Mouse (Mus musculus) kidney, embryonic 16.5 days (tissue): ENCODE data around the gene Bspry. TPM values are rescaled to one million over a fixed set of nuclear protein-coding genes. Genes with fewer than 3 reads are reported as not detected.

ENCODE experiments used
- ATAC-seq: fragments of 200-750 bp; cut with Nextera tagmentation; 2 replicates; pipeline ENCODE4 v1.8.0; 2017; ENCODE audit warnings: moderate TSS enrichment; ENCODE audit not compliant: low FRiP score, low TSS enrichment
- H3K27ac ChIP-seq: fragments of 300-500 bp; sonication (generic); 2 replicates; pipeline ENCODE4 v1.5.1; 2014; ENCODE audit warnings: low read length
- H3K27me3 ChIP-seq: fragments of 300-500 bp; sonication (generic); 2 replicates; pipeline ENCODE4 v1.6.1; 2014; ENCODE audit warnings: low read length, control low read depth, mixed read lengths; ENCODE audit not compliant: insufficient read depth
- H3K36me3 ChIP-seq: fragments of 300-500 bp; sonication (generic); 2 replicates; pipeline ENCODE4 v1.6.1; 2014; ENCODE audit warnings: low read length, control low read depth, mixed read lengths; ENCODE audit not compliant: insufficient read depth
- H3K4me1 ChIP-seq: fragments of 300-500 bp; sonication (generic); 2 replicates; pipeline ENCODE4 v1.6.1; 2014; ENCODE audit warnings: low read length, control low read depth, mixed read lengths; ENCODE audit not compliant: insufficient read depth
- H3K4me2 ChIP-seq: fragments of 300-500 bp; sonication (generic); replicated peaks from 2 replicates; pipeline ENCODE4 v1.6.1; 2014; ENCODE audit warnings: low read depth, low read length
- H3K4me3 ChIP-seq: fragments of 300-500 bp; sonication (generic); 2 replicates; pipeline ENCODE4 v1.5.1; 2014; ENCODE audit warnings: mild to moderate bottlenecking, low read length
- H3K9ac ChIP-seq: fragments of 300-500 bp; sonication (generic); replicated peaks from 2 replicates; pipeline ENCODE4 v1.6.1; 2014; ENCODE audit warnings: low read length
- H3K9me3 ChIP-seq: fragments of 300-500 bp; sonication (generic); 2 replicates; pipeline ENCODE4 v1.6.1; 2016; ENCODE audit warnings: low read length, control low read depth
- WGBS: fragments of 180-500 bp; shearing (Covaris S2); extraction: QIAGEN DNeasy Blood & Tissue Kit; methylation state at CpG from one replicate; pipeline ENCODE4 v1.1.7; 2014; 5-methylcytosine and 5-hydroxymethylcytosine counted together
- polyA plus RNA-seq: library from polyadenylated mRNA; unstranded; fragments of >200 nt; fragmentation: Nextera tagmentation; extraction: Ambion mirVana; gene quantifications from 2 replicates; pipeline ENCODE4 v1.2.1, GENCODE M21; 2015

Bspry gene
- polyA plus RNA-seq, 1 experiment from 2014 or later: 28.3 TPM

GRCm38 (mm10) chr4:62494230-62494629, 14.4 kb downstream of the Bspry start:
- no peak overlapping the region for H3K4me3 ChIP-seq
- H3K36me3 ChIP-seq: peaks cover 17% of the 10 kb centered on the region
- H3K27me3 ChIP-seq: no peaks in the 10 kb centered on the region
- H3K4me1 ChIP-seq: no peaks in the 10 kb centered on the region
- no peak overlapping the region for H3K9ac ChIP-seq
- H3K27ac ChIP-seq: no peak overlapping the region
- no peak overlapping the region for H3K4me2 ChIP-seq
- WGBS: 65% methylated on average over 9 of the region's 9 CpGs
- ATAC-seq: no peak
- H3K9me3 ChIP-seq: no peaks in the 10 kb centered on the region

DNA sequence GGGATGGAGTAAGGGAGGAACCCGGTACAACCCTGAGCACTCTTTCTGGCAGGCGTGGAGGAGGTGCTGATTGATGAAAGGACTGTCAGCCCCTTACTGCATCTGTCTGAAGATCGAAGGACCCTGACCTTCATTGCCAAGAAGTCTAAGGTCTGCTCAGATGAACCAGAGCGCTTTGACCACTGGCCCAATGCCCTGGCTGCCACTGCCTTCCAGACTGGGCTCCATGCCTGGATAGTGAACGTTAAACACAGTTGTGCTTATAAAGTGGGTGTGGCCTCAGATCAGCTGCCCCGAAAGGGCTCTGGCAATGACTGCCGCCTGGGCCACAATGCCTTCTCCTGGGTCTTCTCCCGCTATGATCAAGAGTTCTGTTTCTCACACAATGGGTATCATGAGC, 16.1 kb downstream of the Bspry start:
- H3K27ac ChIP-seq: no peak overlapping the region
- H3K9ac ChIP-seq: no peak overlapping the region
- H3K36me3 ChIP-seq: peaks cover 23% of the 10 kb centered on the region
- no peaks in the 10 kb centered on the region for H3K27me3 ChIP-seq
- WGBS: 66% methylated on average over 8 of the region's 8 CpGs
- H3K4me3 ChIP-seq: no peak overlapping the region
- no peaks in the 10 kb centered on the region for H3K9me3 ChIP-seq
- H3K4me1 ChIP-seq: peaks cover 4% of the 10 kb centered on the region; the same call in 1 of the 2 replicates
- H3K4me2 ChIP-seq: no peak overlapping the region
- ATAC-seq: no peak

DNA sequence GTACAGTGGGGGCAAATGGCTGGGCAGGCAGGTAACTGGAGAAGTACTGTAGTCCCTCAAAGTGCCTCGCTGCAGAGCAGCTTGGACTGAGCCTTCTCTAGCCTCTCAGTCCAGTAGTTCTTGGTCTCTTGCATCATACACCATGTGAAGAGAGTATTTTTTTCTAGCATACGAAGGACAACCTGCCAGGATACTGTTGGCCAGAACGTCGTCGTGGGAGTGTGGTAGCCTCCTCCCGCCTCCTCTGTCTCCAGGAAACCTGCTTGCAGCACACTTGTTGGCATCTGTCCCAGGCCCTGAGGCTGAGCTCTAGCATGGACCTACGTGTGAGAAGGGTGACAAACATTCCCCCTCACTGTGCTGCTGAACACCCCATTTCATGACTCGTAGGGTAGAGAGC, 17.0 kb downstream of the Bspry start:
- Histone ChIP-seq H3K4me1 (peaks cover 11% of the 10 kb centered on the region; the same call in 1 of the 2 replicates), H3K27ac (no peak overlapping the region), H3K4me2 (no peak overlapping the region), H3K9ac (no peak overlapping the region), H3K4me3 (no peak overlapping the region), H3K36me3 (peaks cover 21% of the 10 kb centered on the region), H3K9me3 (no peaks in the 10 kb centered on the region), H3K27me3 (no peaks in the 10 kb centered on the region)
- no peak for ATAC-seq
- 59% methylated on average over 8 of the region's 8 CpGs for WGBS

DNA sequence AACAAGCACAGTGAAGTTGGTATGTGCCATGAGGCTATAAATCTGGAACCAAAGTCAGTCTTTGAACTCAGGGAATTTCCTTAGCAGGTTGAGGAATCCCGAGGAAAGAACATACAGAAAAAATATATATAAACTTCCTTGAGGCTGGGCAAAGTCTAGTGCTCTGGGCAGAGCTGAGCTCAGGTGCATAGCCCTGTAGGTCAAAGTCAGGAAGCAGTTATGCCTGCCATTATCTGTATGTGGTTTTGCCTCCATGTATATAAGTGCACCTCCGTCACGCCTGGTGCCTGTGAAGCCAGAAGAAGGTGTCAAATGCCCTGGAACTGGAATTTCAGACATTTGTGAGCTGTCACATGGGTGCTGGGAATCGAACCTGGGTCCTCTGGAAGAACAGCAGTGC, 20.9 kb downstream of the Bspry start:
- no peak overlapping the region for H3K4me2 ChIP-seq
- H3K36me3 ChIP-seq: peaks cover 21% of the 10 kb centered on the region
- 81% methylated on average over 4 of the region's 4 CpGs for WGBS
- H3K27me3 ChIP-seq: no peaks in the 10 kb centered on the region
- no peak overlapping the region for H3K4me3 ChIP-seq
- ATAC-seq: no peak
- H3K4me1 ChIP-seq: peaks cover 20% of the 10 kb centered on the region; the same call in 1 of the 2 replicates
- H3K9me3 ChIP-seq: no peaks in the 10 kb centered on the region
- no peak overlapping the region for H3K9ac ChIP-seq
- no peak overlapping the region for H3K27ac ChIP-seq

DNA sequence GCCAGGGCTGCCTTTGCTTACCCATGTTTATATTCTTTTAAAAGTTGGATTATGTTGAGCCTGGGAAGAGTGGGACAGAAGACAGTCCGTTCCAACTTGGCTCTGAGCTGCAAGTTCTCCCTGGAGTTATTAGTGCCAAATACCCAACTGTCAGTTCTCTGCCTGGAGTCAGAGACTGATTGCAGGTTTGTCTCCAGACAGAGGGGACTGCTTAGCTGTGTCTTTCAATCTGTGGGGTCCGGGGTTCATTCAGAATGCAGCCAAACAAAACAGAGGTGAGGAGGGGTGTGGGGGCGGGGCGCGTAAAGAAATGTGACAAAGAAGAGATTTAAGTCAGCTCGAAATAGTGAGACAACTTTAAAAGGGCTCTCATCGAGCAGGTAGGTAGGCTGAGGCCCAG, 21.7 kb downstream of the Bspry start:
- Histone ChIP-seq H3K27ac (peak overlapping the region; percentile 80), H3K27me3 (no peaks in the 10 kb centered on the region), H3K9ac (peak overlapping the region; percentile 84), H3K4me2 (peak overlapping the region; percentile 68), H3K4me3 (peak overlapping the region; percentile 84), H3K9me3 (no peaks in the 10 kb centered on the region), H3K4me1 (peaks cover 20% of the 10 kb centered on the region; the same call in 1 of the 2 replicates), H3K36me3 (peaks cover 18% of the 10 kb centered on the region)
- WGBS: 2% methylated on average over 7 of the region's 7 CpGs
- ATAC-seq: peak; percentile 55

- 1% methylated on average over 38 of the region's 38 CpGs for WGBS
- peak overlapping the region; percentile 68 for H3K4me2 ChIP-seq
- H3K27me3 ChIP-seq: no peaks in the 10 kb centered on the region
- peak overlapping the region; percentile 84 for H3K9ac ChIP-seq
- H3K9me3 ChIP-seq: no peaks in the 10 kb centered on the region
- H3K36me3 ChIP-seq: peaks cover 16% of the 10 kb centered on the region
- peak; percentile 94 for ATAC-seq
- H3K27ac ChIP-seq: peak overlapping the region; percentile 84
- H3K4me1 ChIP-seq: peaks cover 20% of the 10 kb centered on the region; the same call in 1 of the 2 replicates
- H3K4me3 ChIP-seq: peak overlapping the region; percentile 84
Observed at GRCm38 (mm10) chr4:62501964-62502732, 22.3 kb downstream of the Bspry start.

DNA sequence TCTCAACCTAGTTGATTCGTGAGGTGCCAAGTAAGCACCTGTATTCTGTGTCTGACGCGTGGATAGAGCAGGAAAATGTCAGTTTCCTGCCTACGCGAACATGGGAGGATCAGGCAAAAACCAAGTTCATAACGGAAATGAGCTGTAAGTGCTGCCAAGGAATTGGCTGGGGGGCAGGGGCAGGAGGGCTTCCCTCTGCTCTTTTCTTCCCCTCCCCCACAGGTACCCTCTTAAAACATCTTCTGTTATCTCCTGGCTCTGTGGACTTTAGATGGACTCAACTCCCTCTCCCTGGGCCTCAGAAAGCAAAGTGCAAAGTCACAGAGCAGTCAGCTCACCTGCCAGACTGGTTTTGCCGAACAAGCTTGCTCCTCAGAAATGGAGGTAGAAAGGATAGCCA, 23.1 kb downstream of the Bspry start:
- Histone ChIP-seq H3K4me3 (no peak overlapping the region), H3K4me1 (peaks cover 20% of the 10 kb centered on the region; the same call in 1 of the 2 replicates), H3K4me2 (no peak overlapping the region), H3K27ac (peak overlapping the region; percentile 84; the same call in 1 of the 2 replicates), H3K27me3 (no peaks in the 10 kb centered on the region), H3K36me3 (peaks cover 20% of the 10 kb centered on the region), H3K9me3 (no peaks in the 10 kb centered on the region), H3K9ac (no peak overlapping the region)
- ATAC-seq: no peak
- 73% methylated on average over 7 of the region's 7 CpGs for WGBS

- peak within 1 kb of the TSS; percentile 84 for H3K4me3 ChIP-seq
- H3K27ac ChIP-seq: peak within 1 kb of the TSS; percentile 84
- ATAC-seq: no peak
- no peaks in the 10 kb centered on the region for H3K27me3 ChIP-seq
- 83% methylated on average over 3 of the region's 3 CpGs for WGBS
- H3K4me1 ChIP-seq: peaks cover 20% of the 10 kb centered on the region; the same call in 1 of the 2 replicates
- peaks cover 23% of the 10 kb centered on the region for H3K36me3 ChIP-seq
- H3K9me3 ChIP-seq: no peaks in the 10 kb centered on the region
- H3K4me2 ChIP-seq: peak within 1 kb of the TSS; percentile 68
- H3K9ac ChIP-seq: peak within 1 kb of the TSS; percentile 84
Observed at GRCm38 (mm10) chr4:62503374-62503970, 23.6 kb downstream of the Bspry start, which contains the start of gene Hdhd3. Hdhd3 (minus strand) TSS chr4:62503467.

DNA sequence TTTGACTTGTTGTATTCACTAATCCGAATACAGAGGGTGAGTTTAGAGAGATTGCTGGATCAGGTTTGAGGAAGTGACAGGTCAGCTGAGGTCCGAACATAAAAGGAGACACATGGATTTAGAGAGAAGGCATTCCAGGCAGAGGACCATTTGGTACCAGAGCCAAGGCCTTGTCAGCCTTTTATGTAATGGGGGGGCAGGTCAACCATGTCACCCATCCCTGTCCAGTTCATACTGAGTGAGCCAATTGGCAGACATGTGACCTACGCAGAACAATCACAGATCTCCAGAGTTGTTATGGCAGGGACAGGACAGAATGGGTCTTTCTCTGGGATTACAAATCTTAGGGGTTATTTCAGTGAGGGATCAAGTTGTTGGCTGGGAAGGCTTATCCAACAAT, 26.1 kb downstream of the Bspry start:
- Histone ChIP-seq H3K9me3 (no peaks in the 10 kb centered on the region), H3K27me3 (no peaks in the 10 kb centered on the region), H3K4me1 (peaks cover 16% of the 10 kb centered on the region; the same call in 1 of the 2 replicates), H3K4me3 (no peak overlapping the region), H3K9ac (no peak overlapping the region), H3K36me3 (peaks cover 34% of the 10 kb centered on the region), H3K4me2 (no peak overlapping the region), H3K27ac (no peak overlapping the region)
- WGBS: 74% methylated on average over 3 of the region's 3 CpGs
- no peak for ATAC-seq

DNA sequence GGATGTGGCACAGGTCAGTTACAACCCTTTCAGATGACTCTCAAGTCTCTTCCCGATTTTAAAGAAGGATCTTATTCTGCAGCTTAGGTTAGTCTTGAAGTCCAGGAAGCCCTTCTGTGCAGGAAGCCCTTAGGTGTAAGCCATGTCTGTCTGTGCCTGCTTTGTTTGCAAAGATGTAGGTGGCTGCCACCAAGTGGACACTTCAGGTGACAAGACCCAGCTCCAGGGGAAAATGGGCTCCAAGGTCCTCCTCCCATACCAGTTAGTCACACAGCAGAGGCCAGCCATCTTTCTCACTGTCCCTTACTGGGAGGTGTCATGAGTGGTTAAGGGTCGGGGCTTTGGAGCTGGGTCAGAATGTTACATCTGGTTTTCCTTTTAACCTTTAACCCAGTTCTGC, 26.9 kb downstream of the Bspry start:
- Histone ChIP-seq H3K4me1 (peaks cover 9% of the 10 kb centered on the region; the same call in 1 of the 2 replicates), H3K9me3 (no peaks in the 10 kb centered on the region), H3K27me3 (no peaks in the 10 kb centered on the region), H3K9ac (no peak overlapping the region), H3K4me2 (no peak overlapping the region), H3K27ac (no peak overlapping the region), H3K36me3 (peaks cover 42% of the 10 kb centered on the region), H3K4me3 (no peak overlapping the region)
- no peak for ATAC-seq
- WGBS: 51% methylated on average over 2 of the region's 2 CpGs
